Mouse (Mus musculus) right cerebral cortex, adult 2 months (tissue): ENCODE results near the gene 1700013G24Rik.
"Not testable (repeated sequence)": the region's sequence is repeated elsewhere in the genome, so short reads cannot be mapped to it uniquely, and the experiment has no call there.

Source experiments
- DNase-seq, 2 experiments: peaks; one replicate each; pipeline ENCODE4 v3.0.0; 2021 to 2022; ENCODE audit warnings: low spot score in 2 of 2

Gene 1700013G24Rik

DNA sequence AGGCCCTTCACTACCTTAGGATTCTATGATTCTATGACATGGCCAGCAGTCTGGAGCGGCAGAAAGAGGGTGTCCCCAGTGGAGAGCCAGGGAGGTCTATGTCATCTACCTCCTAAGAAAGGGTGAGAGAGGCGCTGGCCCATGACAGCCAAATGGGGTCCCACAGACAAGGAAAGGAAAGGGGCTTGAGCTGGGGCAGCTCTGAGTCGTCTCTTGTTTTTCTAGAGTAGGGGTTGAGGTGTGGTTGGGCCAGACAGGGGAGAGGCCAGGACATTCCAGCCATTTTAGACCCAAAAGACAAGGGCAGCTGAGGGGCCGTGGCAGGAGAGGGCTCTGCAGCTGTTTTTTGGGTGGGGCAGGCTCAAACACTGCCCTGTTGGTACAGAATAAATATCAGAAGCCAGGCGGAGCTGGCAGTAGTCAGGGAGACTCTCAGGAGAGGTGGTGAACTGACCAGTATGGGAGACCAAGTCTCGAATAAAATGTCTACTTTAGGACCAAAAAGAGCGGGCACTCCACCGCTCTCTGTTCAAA, at the start of gene 1700013G24Rik:
Gene 1700013G24Rik, plus strand, starts transcription at position 51 of the 534 bp plus-strand sequence.
- no peak for DNase-seq

DNA sequence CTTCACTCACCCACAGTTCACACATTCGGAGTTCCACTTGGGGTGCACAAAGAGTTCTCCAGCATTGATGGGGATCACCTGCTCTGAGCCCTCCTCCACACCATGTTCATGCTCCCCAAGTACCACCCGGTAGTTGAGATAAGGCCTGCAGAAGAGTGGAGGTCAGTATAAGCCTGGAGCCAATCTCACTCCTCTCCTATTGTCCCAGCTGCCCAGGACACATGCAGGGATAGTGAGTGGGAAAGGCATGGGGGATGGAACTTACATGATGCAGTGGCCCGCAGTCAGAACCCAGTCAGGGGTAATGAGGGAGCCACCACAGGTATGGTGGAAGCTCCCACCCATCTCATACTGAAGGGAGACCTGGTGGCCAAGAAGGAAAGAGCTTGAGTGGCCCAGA, 47.5 kb upstream of the 1700013G24Rik start:
- DNase-seq = no peak

- DNase-seq = no peak
Observed at GRCm38 (mm10) chr4:137409691-137410090, 43.4 kb upstream of the 1700013G24Rik start, which contains the start of gene Cela3a. TSS of gene Cela3a (minus strand) at chr4:137409791.

DNA sequence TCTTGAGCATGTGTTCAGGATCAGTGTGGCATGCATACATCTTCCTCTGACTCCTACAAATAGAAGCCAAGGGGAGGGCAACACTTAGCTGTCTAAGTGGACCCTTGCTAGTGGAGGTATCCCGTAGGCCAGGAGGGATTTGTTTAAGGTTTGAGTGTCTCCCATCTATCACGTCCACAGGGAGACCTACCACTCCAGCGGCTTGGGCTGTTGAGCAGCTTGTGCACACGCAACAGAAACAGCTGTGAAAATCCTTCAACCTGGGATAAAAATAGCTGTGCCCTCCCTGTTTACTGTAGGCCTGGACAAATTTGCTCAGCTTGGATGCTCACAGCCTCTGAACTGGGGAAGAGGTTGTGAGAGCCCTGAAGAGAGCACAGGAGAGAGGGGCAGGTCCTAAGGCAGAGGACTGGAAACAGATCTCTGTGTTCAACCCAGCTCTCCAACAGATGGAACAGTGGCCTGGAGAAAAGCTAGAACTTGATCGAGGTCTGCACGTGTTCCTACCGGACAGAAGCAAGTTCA, 40.8 kb upstream of the 1700013G24Rik start:
- not testable (repeated sequence) for DNase-seq

DNA sequence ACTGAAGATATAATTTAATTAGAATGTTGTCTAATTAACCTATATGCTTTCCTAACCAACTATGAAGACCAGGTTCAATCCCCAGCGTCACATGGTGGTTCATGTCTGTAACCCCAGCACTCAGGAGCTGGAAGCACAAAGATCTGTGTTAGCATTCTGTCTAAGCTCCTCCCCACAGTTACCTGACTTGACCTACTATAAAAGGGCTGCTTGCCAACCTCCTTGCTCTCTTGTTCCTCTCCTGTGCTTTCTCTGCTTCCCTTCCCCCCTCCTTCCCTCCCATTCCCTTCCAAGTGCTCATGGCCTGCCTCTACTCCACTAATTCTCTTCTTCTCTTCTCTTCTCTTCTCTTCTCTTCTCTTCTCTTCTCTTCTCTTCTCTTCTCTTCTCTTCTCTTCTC, 38.1 kb upstream of the 1700013G24Rik start:
- DNase-seq = no peak

DNA sequence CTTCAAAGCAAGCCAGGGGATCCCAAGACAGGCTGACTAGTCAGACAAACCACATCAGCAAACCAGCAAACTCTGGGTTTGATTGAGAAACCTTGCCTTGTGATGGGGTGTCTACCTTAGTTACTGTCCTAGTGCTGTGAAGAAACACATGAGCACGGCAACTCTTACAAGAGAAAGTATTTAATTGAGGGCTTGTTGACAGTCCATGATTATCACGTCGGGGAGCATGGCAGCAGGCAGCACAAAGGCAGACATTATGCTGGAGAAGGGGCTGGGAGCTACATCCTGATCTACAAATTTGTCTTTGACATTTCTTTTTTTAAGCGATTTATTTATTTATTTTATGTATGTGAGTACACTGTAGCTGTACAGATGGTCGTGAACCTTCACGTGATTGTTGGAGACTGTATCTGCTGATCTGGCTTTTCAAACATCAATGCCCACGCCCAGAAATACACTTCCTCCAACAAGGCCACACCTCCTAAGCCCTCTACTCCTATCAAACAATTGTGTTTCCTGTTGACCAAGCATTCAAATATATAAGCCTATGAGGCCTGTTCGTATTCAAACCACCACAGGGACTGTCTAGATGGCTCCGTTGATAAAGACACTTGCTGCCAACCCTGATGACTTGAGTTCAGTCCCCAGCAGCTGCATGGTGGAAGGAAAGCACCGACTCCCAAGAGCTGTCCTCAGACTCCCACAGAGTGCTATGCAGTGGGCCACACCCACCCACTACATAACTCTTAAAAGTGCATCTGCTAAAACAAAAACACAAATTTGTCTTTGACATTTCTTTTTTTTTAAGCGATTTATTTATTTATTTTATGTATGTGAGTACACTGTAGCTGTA, 35.1 kb upstream of the 1700013G24Rik start:
- no peak for DNase-seq

DNA sequence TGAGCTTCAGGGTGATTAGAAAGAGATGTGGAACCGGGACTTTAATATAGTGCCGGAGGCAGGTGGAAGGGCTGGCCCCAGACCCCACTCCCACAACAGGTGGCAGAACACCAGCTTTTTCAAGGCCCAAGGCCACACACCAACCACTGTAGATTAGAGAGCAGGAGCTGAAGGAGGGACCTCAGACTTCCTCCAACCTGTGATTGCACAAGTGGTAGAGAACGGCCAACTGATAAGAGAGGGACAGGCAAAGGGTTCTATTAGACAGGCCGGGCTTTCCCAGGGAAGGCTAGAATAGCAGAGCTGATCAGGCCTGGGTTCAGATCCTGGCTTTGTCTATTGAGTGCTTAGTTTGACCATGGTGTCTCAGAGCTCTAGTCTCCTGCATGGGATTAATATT, 22.6 kb upstream of the 1700013G24Rik start, which contains the start of gene Cela3b:
Gene Cela3b, minus strand, starts transcription at position 39 of the 400 bp plus-strand sequence.
- no peak for DNase-seq

DNA sequence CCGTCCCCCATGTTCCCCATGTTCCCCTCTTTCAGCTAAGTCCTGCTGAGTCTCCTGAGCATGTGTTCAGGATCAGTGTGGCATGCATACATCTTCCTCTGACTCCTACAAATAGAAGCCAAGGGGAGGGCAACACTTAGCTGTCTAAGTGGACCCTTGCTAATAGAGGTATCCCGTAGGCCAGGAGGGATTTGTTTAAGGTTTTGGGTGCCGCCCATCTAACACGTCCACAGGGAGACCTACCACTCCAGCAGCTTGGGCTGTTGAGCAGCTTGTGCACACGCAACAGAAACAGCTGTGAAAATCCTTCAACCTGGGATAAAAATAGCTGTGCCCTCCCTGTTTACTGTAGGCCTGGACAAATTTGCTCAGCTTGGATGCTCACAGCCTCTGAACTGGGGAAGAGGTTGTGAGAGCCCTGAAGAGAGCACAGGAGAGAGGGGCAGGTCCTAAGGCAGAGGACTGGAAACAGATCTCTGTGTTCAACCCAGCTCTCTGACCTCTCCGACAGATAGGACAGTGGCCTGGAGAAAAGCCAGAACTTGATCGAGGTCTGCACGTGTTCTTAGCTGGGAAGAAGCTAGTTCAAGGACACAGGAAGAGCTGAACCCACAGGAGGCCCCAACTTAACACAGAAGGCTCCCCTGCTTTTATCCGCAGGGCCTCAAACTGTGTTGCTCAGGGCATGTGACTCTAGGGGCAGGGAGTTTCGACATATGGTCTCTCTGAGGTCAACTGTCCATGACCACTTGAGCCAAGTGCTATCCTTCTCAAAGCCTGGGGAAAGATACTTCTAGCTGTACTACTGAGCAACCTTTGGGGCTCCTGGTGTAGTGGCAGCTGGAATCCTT, 20.2 kb upstream of the 1700013G24Rik start:
- not testable (repeated sequence) for DNase-seq

GRCm38 (mm10) chr4:137436979-137437669, 16.0 kb upstream of the 1700013G24Rik start:
- peak in 1 of 2 experiments; percentile 4 for DNase-seq

DNA sequence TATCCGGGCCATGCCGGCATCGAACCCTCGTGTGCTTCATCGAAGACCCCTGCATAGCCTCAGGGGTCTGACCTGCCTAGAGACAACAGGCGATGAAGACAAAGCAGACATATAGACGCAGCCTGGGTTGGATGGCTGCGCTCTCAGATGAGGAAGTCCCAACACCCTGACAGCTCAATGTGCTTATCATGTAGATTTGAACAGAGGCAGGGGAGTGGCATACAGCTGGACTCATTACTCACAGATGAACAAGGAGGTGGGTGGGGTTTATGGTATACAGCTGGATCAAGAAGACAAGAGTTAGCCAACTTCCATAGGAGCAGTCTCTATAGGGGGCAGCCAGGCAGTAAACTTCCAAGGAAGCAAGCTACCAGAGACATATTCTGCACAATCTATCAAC, 14.2 kb upstream of the 1700013G24Rik start:
- no peak for DNase-seq

DNA sequence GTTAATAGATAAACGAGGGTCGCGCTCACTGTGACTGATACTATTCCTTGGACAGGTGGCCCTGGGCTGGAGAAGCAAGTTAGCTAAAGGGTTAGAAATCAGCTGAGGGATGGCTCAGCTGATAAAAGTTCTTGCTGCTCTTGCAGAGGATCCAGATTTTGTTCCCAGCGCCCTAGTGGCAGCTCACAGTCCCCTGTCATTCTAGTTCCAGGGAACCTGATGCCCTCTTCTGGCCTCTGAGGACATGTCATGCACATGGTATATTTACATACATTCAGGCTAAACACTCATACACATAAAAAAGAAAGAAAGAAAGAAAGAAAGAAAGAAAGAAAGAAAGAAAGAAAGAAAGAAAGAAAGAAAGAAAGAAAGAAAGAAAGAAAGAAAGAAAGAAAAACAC, 11.8 kb upstream of the 1700013G24Rik start:
- no peak for DNase-seq

DNA sequence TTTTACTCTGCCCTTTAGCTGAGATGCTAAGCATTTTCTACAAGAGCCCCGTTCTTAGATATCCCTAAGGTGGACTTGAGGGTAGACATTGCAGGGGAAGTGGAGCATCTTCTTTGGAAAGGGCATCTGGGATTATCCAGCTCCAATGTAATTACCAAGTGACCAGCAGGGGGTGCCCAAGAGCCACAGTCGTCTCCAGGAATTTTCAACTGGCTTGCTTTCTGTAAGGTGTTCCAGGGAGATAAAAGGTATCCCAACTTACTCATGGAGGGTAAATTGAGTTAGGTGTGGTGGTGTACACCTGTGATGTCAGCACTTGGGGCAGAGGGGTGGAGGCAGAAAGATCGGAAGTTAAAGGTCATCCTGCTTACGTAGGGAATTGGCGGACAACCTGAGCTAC, 9.5 kb upstream of the 1700013G24Rik start:
- peak; percentile 77 to 88 for DNase-seq

- no peak for DNase-seq
Observed at GRCm38 (mm10) chr4:137445881-137446280, 7.2 kb upstream of the 1700013G24Rik start.

GRCm38 (mm10) chr4:137447363-137448196, 5.5 kb upstream of the 1700013G24Rik start:
- peak in 1 of 2 experiments; percentile 10 for DNase-seq

GRCm38 (mm10) chr4:137448197-137448596, 4.9 kb upstream of the 1700013G24Rik start:
- peak; percentile 14 to 26 for DNase-seq

GRCm38 (mm10) chr4:137448641-137449040, 4.4 kb upstream of the 1700013G24Rik start:
- DNase-seq = no peak

GRCm38 (mm10) chr4:137449132-137449531, 4.0 kb upstream of the 1700013G24Rik start:
- DNase-seq = no peak

DNA sequence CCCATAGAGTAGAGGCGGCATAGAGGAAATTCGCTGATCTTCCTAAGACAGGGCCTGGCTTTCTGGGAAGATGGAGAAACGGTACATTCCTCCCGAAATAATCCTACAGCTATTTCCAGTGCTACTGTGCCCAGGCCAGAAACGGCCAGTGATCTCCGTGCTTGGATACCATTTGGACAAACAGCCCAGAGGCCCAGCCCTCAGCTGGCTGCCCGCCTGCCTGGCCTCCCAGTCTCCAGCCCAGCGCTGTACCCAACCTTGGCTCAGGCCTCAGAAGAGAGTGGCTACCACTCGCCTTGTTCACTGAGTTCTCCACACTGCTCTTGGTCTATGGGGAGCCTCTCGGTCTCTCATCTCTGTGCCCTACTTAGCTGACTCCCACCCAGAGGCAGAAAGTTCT, 3.4 kb upstream of the 1700013G24Rik start:
- no peak for DNase-seq

GRCm38 (mm10) chr4:137452190-137452589, 894 bp upstream of the 1700013G24Rik start:
- no peak for DNase-seq

DNA sequence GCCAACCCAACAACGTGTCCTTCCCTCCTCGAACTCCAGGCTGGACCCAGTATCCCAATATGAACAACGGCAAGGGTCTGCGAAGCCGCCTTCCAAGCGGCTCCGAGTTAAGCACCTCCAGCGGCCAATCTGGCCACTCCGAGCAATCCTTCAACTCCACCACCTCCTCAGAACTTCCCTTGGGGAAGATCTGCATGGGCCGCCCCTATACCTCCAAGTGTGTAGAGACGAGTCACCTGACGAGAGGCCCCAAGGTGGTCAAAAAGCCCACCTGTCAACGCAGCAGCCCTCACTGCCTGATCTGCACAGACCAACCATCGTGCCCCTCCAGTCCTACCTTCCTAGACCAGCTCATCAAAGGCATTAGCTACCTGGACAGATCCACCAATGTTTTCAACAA, 1.5 kb downstream of the 1700013G24Rik start:
- DNase-seq = no peak
